Mouse (Mus musculus) lung, postnatal 0 days (tissue): ENCODE results near the gene Rassf6.

Experiments used
- CTCF ChIP-seq: IDR thresholded peaks from 2 replicates; pipeline ENCODE4 v1.5.1; 2016; ENCODE audit warnings: antibody characterized with exemption, mild to moderate bottlenecking
- EP300 ChIP-seq: IDR thresholded peaks from 2 replicates; pipeline ENCODE4 v1.6.1; 2016; ENCODE audit warnings: antibody characterized with exemption, mild to moderate bottlenecking, control low read depth

- TF ChIP-seq CTCF, result no peak
- TF ChIP-seq EP300, result no peak
Measured at GRCm38 (mm10) chr5:90645579-90645978, 5.1 kb upstream of the Rassf6 start.
